Mouse (Mus musculus): Measurements from ENCODE around the gene Slc37a3.
"Not testable (repeated sequence)": the region's sequence is repeated elsewhere in the genome, so short reads cannot be mapped to it uniquely, and the experiment has no call there.

Gene Slc37a3

DNA sequence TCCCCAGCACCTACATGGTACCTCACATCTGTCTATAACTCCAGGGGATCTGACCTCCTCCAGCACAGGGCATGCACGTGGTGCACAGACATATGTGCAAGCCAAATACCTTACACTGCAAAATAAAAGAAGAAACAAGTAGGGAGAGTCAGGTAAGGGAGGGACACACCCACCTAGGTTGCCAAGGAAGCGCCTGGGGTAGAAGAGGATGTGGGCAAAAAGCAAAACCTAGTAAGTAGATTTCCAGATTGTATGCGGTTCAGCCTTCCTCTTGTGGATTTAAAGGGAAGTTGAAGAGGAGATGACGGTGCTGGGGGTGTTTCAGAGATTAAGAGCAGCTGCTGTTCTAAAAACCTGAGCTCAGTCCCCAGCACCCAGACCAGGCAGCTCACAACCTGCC lies 1.7 kb upstream of the Slc37a3 start:
- no peak for DNase-seq (ENCODE audit: low spot score in 2 of 2)

DNA sequence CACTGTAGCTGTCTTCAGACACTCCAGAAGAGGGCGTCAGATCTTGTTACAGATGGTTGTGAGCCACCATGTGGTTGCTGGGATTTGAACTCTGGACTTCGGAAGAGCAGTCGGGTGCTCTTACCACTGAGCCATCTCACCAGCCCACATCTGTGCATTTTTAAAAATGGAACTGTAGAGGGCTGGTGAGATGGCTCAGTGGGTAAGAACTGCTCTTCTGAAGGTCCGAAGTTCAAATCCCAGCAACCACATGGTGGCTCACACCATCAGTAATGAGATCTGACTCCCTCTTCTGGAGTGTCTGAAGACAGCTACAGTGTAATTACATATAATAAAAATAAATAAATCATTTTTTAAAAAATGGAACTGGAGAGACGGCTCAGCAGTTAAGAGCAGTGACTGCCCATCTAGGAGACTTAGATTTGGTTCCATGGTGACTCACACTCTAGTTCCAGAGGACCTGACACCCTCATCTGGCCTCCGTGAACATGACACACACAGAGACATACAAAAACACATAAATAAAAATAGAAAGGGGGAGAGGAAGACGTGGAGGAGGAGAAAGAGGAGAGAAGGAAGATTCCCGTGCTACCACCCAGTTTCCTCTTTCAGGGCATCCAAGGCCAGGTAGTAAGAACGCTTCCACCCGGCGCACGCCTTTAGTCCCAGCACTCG lies 823 bp upstream of the Slc37a3 start:
- not testable (repeated sequence) for DNase-seq (ENCODE audit: low spot score in 2 of 2)

DNA sequence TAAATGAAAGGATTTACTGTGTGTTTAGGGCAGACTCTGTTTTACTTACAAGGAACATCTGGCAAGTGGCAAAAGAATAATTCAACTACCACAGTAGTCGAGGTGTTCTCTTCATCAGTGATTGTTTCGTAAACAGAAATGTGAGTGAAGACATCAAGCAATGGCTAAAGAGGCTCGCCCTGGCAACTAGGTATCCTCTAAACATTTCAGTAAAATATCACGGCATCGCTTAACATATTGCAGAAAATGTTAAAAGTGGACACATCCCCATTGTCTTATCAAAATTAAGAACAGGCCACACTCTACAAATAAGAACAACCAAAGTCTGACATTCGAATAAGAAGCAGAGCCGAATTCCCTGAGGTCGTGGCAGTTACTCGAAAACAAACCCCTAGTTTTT lies 700 bp downstream of the Slc37a3 start:
- DNase-seq (ENCODE audit: low spot score in 2 of 2) = no peak

DNA sequence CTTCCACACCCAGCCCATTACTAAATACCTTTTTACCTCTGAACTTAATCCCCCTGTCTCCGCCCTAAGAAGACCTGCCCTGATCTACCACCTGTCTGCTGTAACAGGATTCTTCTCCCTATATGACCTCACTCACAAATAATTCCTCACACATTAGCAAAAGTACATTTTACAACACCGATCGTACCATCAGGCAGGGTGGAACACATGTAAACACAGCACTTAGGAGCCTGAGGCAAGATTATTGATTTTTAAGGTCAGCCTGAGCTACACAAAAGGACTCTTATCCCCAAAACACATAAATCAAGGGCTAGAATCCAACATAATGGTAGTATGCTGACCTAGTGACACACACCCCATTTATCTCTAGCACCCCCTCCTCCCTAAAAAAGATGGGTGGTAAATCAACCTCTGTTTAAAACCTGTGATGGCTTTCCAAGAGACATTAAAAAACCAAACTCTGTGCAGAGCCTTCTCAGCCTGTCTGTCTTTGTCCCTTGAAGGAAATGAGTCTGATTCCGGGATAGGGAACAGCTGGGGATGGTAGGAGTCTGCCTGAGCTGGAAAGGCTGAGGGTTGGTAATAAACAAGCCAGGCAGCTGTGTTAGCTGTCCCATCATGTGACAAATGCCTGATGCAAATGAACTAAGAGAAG lies 4.0 kb downstream of the Slc37a3 start:
- DNase-seq (ENCODE audit: low spot score in 2 of 2) = no peak

DNA sequence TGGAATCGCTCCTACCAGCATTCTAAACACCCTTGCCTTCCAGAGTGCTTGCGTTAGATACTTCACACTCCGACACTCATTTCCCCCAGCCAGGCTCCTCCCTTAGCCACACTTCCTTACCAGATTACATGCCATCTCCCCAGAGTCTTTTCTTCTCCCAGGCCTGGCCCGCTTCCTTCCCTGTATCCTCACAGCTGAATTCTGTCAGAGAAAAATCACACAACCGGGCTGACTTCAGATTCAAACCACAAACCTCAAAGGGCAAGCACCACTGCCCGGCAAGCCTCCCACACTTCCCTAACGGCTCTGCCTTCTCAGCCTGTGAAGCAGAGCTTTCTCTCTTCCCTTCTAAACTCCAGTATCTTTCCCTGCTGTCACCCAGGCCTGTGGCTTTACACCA lies 4.7 kb downstream of the Slc37a3 start:
- DNase-seq (ENCODE audit: low spot score in 2 of 2) = no peak

DNA sequence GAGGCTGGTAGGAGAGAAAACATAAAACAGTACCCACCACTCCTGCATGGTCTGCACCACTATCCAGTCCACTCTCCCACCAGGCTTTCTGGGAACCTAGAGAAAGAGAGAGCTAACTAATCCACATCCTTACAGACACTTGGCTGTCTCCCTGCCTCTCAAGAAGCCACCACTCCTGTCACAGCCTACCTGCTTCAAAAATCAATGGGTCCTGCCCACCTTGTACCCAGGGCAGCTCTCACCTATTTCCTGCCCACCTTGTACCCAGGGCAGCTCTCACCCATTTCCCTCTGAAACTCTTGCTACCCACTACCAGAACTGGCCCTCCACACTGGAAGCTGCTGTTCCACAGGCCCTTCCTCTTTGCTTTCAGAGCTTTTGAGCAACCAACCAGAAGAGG lies 5.4 kb downstream of the Slc37a3 start:
- no peak for DNase-seq (ENCODE audit: low spot score in 2 of 2)

DNA sequence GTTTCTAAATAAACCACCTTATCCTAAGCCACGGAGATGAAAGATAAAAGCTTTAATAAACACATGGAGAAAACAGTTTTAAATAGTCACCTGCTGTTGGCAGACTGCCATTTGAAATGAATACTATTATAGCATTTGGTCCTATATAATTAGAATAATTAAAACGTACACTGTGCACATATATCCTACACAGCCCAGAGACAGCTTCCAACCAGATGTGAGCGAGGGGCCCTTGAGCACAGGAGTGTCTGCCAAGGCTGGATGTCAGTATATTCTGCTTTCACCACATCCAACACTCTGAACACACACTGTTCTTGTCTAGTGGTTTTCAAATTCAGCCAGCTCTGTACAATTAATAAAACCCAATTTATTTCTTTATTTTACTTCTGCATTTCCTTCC lies 7.8 kb downstream of the Slc37a3 start:
- no peak for DNase-seq (ENCODE audit: low spot score in 2 of 2)

DNA sequence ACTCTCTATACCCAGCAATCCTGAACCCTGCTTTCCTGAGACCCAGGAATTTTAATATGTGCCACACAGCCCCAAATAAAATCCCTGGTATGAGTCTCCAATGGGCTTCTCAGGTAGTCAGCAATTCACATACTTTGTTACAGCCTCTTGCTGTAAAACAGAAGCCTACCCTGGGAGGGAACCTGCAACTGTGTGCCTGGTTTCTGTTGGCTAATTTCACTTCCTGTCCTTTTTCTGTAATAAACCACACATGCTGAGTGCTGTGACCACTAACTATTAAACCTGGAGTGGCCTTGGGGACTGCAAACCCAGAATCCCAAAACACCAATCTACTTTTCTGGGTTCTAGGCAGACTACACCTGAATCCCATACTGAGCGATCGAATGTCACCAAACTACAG lies 14.8 kb downstream of the Slc37a3 start:
- DNase-seq (ENCODE audit: low spot score in 2 of 2) = no peak

DNA sequence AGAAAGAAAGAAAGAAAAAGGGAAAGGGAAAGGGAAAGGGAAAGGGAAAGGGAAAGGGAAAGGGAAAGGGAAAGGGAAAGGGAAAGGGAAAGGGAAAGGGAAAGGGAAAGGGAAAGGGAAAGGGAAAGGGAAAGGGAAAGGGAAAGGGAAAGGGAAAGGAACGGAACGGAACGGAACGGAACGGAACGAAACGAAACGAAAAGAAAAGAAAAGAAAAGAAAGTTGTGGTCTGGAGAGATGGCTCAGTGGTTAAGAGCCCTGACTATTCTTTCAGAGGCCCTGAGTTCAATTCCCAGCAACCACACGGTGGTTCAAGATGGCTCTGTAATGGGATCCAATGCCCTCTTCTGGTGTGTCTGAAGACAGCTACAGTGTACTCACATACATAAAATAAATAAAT lies 18.3 kb downstream of the Slc37a3 start:
- not testable (repeated sequence) for DNase-seq (ENCODE audit: low spot score in 2 of 2)

DNA sequence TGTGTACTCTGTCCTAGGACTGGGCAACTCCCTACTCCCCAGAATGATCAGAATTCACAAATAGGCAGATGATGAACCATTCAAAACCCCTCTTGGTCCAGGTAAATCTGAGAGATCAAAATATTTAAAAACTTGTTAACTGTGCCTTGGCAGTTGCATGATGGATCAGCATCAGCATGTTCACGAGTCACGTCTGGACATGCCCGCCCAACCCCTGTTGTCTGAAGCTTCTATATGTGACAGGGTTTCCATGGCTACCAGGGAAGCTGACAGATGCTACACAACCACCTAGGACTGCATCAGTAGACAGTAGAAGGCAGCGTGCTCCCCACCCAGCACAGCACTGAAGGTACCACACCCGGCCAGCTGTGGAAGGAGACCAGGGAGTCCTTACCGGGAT lies 28.5 kb downstream of the Slc37a3 start:
- no peak for DNase-seq (ENCODE audit: low spot score in 2 of 2)

DNA sequence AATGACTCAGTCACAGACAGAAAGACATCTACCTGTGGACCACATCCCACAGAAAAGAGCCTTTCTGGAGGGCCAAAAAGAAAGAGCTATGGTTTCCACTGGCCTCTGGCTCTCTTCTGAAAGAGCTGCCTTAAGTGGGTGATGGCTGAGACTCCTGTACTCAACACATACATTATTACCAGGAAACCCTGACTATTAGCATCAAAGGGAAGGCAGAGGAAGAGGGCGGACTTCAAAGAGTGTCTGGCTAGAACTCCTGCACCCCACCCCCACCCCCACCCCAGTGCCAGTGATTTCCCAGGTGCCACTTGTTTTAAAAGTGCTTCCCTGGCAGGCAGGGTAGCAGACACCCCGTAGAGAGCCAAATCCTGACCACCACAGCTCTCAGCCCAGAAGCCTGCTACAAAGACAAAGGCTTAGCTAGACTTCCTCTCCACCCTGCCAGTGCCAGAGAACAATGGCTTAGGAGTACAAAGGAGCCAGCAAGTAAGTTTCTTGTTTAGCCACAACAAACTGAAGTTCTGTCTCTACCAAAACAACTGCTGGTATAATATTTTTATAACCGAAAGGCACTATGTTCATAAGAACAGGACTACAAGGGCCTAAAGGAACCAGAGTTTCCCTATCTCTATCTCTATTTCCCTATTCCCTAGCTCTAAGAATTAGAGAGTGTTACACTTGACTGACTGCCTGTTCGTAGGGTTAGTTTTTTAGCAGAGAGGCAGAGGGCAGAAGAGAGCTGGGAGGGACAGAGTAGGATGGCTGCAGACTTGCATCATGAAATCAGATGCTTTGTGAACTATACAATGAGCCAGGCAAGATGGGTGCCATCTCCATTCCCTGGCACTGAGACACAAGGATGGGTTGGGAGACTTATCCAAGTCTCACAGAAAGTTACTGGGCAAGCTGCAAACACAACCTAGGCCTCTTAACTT lies 29.3 kb downstream of the Slc37a3 start:
- DNase-seq (ENCODE audit: low spot score in 2 of 2) = no peak

DNA sequence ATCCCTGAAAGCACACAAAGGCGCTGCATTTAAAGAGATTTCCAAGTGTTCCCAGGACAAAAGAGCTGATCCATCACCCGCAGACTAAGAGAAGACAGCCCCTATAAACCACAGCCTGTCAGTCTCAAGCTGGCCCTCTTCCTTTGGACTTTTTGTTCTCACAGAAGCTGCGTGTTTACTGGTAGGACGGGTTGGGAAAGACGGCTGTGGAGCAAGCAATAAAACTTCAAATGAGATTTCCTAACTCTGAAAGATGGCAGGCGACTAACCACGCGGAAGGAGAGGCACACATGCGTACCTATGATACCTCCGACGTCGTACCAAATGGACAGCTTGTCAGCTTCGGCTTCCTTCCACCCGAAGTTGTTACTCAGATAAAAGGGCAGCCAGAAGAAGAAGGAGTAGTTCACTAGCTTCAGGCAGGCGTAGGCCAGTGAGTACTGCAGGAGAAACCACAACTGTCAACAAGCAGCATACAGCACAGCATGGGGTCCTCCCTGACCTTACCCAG lies 30.4 kb downstream of the Slc37a3 start:
- DNase-seq (ENCODE audit: low spot score in 2 of 2) = no peak

DNA sequence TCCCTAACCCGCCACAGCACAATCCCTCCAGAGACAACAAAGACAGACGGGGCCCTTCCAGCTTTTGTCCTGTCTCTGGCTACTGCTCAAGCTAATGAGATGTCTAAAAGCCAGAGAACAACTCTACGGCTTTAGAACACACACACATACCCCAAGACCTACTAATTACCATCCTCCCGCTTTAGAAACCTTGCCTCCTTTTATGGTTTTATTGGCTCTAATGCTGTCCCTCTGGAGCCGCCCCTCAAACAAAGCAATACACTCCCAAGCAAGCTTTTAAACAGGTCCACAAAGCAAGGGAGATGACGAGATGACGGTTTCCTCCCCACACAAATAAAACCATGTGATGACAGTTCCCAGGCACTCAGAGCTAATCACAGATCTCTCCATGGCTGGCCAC lies 32.0 kb downstream of the Slc37a3 start:
- no peak for DNase-seq (ENCODE audit: low spot score in 2 of 2)

DNA sequence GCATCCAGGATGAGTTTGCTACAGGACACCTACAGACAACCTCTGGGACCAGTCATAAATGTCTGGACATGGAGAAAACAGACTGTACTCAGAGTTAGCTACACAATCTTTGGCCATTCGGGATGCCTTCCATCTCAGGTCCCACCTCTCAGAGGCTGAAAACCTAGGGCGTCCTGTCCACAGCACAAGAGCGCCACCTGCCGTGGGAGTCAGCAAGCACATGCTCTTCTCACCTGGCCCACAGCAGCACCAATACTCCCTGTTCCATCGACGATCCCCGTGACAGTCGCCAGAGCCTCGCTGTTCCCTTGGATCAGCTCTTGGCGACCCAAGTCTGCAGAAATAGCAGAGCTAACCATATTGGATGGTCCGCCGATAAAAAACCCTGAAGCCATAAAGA lies 33.5 kb downstream of the Slc37a3 start:
- DNase-seq (ENCODE audit: low spot score in 2 of 2) = peak; percentile 81 to 85

DNA sequence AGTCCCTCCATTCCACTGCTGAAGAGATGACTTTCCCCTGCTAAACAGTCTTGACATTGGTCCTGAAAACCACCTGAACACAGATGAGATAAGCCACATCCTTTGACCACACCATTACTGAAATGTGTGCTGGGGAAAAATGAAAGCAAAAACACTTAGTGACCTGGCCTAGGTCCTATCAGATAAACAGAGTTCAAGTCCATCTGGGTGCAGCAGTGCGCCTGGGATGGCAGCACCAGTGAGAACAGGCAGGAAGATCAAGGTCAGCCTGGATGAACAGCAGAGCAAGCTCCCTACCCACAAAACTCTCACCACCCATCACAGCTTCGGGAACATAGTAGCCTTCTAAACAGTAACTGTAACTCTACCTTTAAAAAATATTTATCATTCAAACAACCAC lies 35.7 kb downstream of the Slc37a3 start:
- no peak for DNase-seq (ENCODE audit: low spot score in 2 of 2)

DNA sequence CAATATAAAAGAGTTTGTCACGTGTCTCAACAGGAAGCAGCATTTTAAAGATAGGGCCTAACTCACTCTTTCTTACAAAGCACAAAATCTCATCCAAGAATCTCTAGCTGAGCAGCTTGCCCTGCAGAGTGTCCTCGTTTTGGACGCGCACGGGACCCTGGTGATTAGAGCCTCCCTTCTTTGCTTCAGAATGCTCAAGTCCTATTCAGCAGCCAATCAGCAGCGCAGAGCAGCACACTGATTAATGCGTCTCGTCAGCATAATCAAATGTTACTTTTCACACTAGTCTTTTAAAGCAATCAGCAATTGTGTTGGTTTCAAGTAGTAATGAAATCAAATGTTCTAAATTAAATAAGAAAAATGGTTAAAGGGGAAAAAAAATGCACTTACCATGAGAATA lies 39.1 kb downstream of the Slc37a3 start:
- DNase-seq (ENCODE audit: low spot score in 2 of 2) = no peak

DNA sequence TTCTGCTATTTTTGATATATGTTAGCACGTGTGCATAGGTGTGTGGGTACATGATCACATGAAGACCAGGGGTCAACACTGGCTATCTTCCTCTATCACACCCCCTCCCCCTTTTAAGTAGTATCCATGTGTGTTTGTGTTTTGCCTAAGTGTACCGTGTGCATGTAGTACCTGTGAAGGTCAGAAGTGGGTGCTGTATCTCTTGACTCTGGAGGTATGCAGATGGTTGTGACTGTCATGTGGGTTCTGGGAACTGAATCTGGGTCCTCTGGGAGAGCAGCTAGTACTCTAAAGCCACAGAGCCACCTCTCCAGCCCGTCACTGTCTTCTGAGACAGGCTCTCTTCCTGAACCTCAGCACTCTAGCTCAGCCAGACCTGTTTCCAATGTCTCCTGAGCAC lies 42.6 kb downstream of the Slc37a3 start:
- no peak for DNase-seq (ENCODE audit: low spot score in 2 of 2)

DNA sequence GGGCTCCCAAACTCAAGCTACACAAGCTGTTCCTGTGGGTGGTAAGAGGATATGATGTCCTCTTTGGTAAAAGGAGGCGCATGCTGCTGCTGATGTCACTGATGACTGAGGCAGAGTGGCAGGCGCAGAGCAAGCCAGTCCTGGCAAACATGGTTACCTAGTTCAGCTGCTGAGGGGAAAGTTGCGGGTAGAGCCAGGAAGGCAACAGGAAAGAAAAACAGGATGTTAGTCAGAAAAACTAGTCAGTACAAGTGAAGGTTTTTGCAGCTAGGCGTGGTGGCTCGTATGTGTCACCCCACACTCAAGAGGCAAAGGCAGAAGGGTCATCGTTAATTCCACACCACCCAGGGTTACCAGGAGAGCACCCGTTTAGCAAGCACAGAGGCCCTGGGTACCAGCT lies 43.3 kb downstream of the Slc37a3 start:
- DNase-seq (ENCODE audit: low spot score in 2 of 2) = no peak

DNA sequence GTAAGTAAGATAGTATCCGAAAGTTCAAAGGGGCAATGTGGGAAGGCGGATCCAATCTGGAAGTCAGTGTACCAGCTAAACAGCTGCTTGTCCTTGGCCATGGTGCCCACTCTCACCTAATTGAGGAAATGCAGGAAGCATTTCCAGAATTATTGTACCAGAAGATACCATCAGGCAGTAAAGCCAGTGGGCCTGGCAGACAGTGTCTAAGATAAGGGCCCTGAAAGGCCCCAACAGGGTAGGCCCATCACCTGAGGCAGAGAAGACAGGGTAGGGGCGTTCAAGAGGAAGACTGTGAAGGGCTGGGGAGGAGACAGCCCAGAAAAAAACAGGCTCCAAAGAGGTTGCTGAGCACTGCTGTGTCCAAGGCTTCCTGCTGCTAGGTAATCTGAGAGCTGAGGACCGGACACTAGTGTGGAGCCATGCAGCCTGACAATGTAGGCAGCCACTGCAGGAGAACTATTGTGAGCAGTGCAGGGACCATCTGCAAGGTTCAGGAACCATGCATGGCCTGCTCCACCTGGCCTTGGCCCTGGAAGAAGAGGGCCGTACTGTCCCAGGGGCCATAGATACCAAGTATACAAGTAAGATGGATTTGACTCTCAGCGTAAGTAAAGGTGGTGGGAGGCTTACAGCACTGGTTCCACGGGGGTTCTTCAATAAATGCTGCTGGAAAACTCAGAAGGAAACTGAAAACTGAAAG lies 45.3 kb downstream of the Slc37a3 start:
- DNase-seq (ENCODE audit: low spot score in 2 of 2) = no peak

DNA sequence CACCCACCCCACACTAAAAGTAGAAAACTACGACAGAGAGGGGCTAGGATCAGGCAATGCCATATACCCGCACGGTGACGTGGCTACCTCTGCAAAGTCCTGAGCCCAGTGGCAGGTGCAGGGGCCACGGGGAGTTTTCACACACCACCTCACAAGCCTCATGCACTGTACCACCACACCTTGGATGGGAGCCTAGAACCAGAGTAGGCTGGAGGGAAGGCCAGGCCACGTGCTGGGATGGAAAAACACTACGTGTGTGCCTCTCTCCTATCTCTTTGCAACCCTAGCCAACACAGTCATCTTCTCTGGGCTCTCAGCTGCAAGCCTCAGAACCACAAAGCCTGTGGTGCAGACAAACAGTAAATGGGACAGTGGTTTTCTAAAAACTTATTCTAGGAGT lies 46.5 kb downstream of the Slc37a3 start:
- DNase-seq (ENCODE audit: low spot score in 2 of 2) = no peak

DNA sequence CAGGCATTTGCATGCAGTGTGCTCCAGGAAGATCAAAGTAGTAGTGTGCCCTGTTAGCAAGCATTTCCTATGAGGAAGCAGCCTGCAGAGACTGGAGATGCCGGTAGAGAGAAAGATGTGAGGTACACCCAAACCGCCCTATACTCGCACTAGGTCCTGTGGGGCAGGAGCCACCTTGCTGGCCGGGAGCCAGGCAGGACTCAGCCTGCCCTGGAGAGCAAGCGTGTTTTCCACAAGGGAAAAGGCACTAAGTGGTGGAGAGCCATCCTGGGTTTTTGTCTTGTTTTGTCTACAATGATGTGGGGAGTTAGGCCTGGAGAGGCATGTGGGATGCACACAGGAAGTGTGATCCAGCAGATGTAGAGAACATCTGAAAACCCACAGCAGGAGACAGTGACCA lies 57.2 kb downstream of the Slc37a3 start:
- DNase-seq (ENCODE audit: low spot score in 2 of 2) = no peak
